Mouse (Mus musculus): ENCODE results near the gene Trpm8.

- no peak for TF ChIP-seq CTCF (IDR thresholded peaks at IDR 0.05; ENCODE audit: extremely low read depth, insufficient read depth, insufficient read length, insufficient replicate concordance)
- no peak for TF ChIP-seq POLR2A (IDR thresholded peaks at IDR 0.05; ENCODE audit: low read depth, low read length)
Observed at GRCm38 (mm10) chr1:88263778-88264177, 13.7 kb upstream of the Trpm8 start.

All from spleen, adult 2 months (tissue).